Mouse (Mus musculus) kidney, embryonic 15.5 days (tissue): Measurements from ENCODE around the gene Mgat5b. TPM values are rescaled to one million over a fixed set of nuclear protein-coding genes. Genes with fewer than 3 reads are reported as not detected.

Experiments
- polyA plus RNA-seq: library from polyadenylated mRNA; unstranded; fragments of >200 nt; fragmentation: Nextera tagmentation; extraction: Ambion mirVana; gene quantifications from 2 replicates; pipeline ENCODE4 v1.2.1, GENCODE M21; 2015

Mgat5b gene
- polyA plus RNA-seq, 1 experiment from 2014 or later: 0.43 TPM

Other genes starting within 250 kb of the Mgat5b start
- gene St6galnac1, start 143.4 kb upstream of the Mgat5b start, polyA plus RNA-seq: not detected in 2 replicates
- gene Mxra7, start 90.8 kb upstream of the Mgat5b start, polyA plus RNA-seq: 16.7 and 20.8 TPM in 2 replicates
- gene Mettl23, start 75.6 kb upstream of the Mgat5b start, polyA plus RNA-seq: 51.5 and 60.6 TPM in 2 replicates
- gene Jmjd6, start 75.4 kb upstream of the Mgat5b start, polyA plus RNA-seq: 72.6 and 75.5 TPM in 2 replicates
- 37.9 and 39.6 TPM in 2 replicates for gene Mfsd11, start 66.4 kb upstream of the Mgat5b start, polyA plus RNA-seq
- gene Srsf2, start 65.8 kb upstream of the Mgat5b start, polyA plus RNA-seq: 810 and 860 TPM in 2 replicates
- 66.5 and 69.0 TPM in 2 replicates for gene Sec14l1, start 196.3 kb downstream of the Mgat5b start, polyA plus RNA-seq